Mouse (Mus musculus) C2C12 (cell line): ENCODE data around the gene Prss12. TPM values are rescaled to one million over a fixed set of nuclear protein-coding genes. Genes with fewer than 3 reads are reported as not detected.

Experiments used
- H3K27me3 ChIP-seq: one replicate; pipeline ENCODE4 v1.6.1; 2011; ENCODE audit not compliant: control insufficient read depth, insufficient read depth, insufficient read length
- H3K36me3 ChIP-seq: one replicate; pipeline ENCODE4 v1.6.1; 2011; ENCODE audit not compliant: control insufficient read depth, insufficient read depth
- H3K4me3 ChIP-seq: one replicate; pipeline ENCODE4 v1.5.1; 2011; ENCODE audit warnings: mild to moderate bottlenecking, control low read depth; ENCODE audit not compliant: poor library complexity, insufficient read depth, severe bottlenecking
- H3K79me2 ChIP-seq: one replicate; pipeline ENCODE4 v1.6.1; 2011; ENCODE audit not compliant: control insufficient read depth, insufficient read depth
- H3K79me3 ChIP-seq: one replicate; pipeline ENCODE4 v1.6.1; 2011; ENCODE audit warnings: low read depth, control low read depth
- H3ac ChIP-seq: one replicate; pipeline ENCODE3; 2011; ENCODE audit warnings: low read depth; ENCODE audit not compliant: control insufficient read depth, insufficient read length
- CEBPB ChIP-seq: IDR thresholded peaks from one replicate; pipeline ENCODE4 v1.6.1; 2011; ENCODE audit warnings: low read depth, mild to moderate bottlenecking, control low read depth, moderate library complexity
- CTCF ChIP-seq: IDR thresholded peaks from one replicate; pipeline ENCODE4 v1.5.1; 2011; ENCODE audit not compliant: control insufficient read depth, insufficient read depth, insufficient read length
- FOSL1 ChIP-seq: IDR thresholded peaks from one replicate; pipeline ENCODE4 v1.8.0; 2011; ENCODE audit warnings: mild to moderate bottlenecking, low read length; ENCODE audit not compliant: poor library complexity, insufficient read depth, severe bottlenecking
- MAX ChIP-seq: IDR thresholded peaks from one replicate; pipeline ENCODE4 v1.6.1; 2011; ENCODE audit warnings: mild to moderate bottlenecking, control low read depth
- MYOD1 ChIP-seq: IDR thresholded peaks from one replicate; pipeline ENCODE4 v1.6.1; 2011; ENCODE audit warnings: low read depth; ENCODE audit not compliant: control insufficient read depth, insufficient read length
- MYOG ChIP-seq: IDR thresholded peaks from one replicate; pipeline ENCODE4 v1.6.1; 2011; ENCODE audit not compliant: control insufficient read depth, insufficient read length; ENCODE audit errors: extremely low read depth
- USF1 ChIP-seq: IDR thresholded peaks from one replicate; pipeline ENCODE4 v1.6.1; 2011; ENCODE audit warnings: low read depth, mild to moderate bottlenecking, control low read depth, moderate library complexity
- polyA plus RNA-seq: library from polyadenylated mRNA; unstranded; fragments of >200 nt; fragmentation: generic; extraction: Trizol; gene quantifications from one replicate; pipeline ENCODE4 v1.2.1, GENCODE M21; 2012; ENCODE audit warnings: missing spikeins

The Prss12 gene
- polyA plus RNA-seq, 1 experiment = 0.30 TPM

DNA sequence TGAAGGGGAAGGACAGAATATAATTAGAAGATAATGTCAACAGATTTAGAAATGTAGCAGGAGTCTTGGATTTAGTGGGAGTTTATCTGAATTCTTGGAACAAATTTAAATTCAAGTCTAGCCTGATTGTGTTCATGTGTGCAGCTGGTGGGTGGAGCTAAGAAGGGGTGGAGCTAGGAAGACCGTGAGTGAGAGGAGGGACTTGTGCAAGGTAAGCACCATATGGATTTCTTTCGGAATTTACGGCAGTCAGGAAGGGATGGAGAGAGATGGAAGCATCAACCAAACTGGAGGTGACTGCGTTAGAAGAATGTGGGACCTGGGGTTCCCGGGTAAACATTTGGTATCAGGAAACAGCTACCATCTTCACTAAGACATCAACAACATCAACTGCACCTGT lies 68.2 kb downstream of the Prss12 start:
- Histone ChIP-seq H3K4me3 (no peak overlapping the region), H3K27me3 (no peaks in the 10 kb centered on the region), H3K79me2 (no peaks in the 10 kb centered on the region), H3ac (no peak overlapping the region), H3K36me3 (no peaks in the 10 kb centered on the region), H3K79me3 (no peaks in the 10 kb centered on the region)
- TF ChIP-seq MAX (no peak), FOSL1 (no peak), MYOD1 (no peak), MYOG (no peak), CTCF (no peak), CEBPB (no peak), USF1 (no peak)

DNA sequence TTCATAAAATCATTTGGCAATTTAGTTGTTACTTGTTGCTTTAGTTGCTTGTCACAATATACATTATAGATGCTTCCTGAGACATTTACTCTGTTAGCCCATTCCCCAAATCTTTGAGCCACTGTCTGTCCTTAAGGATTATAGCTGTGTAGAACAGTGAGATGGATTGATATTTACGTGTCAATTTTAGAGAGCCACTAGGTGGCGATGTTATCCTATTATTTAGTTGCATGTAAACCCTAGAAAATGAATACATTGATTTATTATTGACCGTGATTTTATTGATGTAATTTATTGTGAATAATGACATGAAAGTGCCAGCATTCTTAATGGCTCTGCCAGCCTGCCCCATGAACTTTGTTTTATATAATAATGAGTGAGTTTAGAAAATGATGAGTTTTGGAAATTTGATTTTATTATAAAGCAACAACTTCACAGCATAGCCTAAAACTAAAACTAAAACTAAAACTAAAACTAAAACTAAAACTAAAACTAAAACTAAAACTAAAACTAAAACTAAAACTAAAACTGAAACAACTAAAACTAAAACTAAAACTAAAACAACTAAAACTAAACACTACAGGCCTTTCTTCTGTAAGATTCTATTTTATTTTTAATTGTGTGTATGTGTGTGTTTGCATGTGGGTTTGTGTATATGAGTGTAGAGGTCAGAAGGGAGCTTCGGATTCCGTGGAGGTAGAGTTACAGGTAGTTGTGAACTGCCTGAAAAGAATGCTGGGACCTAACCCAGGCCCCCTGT lies 69.1 kb downstream of the Prss12 start:
- no peak for TF ChIP-seq CTCF
- no peak for TF ChIP-seq FOSL1
- no peak for TF ChIP-seq CEBPB
- TF ChIP-seq MYOG = no peak
- no peak for TF ChIP-seq USF1
- no peak for TF ChIP-seq MYOD1
- no peak for TF ChIP-seq MAX
- no peak overlapping the region for H3ac ChIP-seq

DNA sequence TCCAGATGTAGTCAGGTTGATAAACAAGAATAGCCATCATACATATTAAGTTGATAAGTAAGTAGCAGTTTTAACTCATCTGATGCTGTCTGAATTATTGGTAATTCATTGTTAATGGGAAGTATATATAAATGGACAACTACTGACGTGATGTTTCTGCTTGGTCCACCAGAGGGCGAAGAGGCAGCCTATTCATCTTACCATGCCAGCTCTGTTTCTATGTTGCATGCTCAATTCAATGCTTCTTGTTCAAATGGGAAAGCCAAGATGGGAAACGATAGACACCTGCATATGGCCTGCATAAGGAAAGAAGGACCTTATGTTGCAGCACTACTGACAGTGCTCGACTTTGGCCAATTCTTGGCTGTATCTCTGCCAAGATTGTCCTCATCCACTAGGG lies 70.1 kb downstream of the Prss12 start:
- TF ChIP-seq MAX (no peak), MYOD1 (no peak), USF1 (no peak), MYOG (no peak), CEBPB (no peak), FOSL1 (no peak), CTCF (no peak)
- no peaks in the 10 kb centered on the region for H3K27me3 ChIP-seq
- H3K36me3 ChIP-seq = no peaks in the 10 kb centered on the region
- no peak overlapping the region for H3K4me3 ChIP-seq
- H3ac ChIP-seq = no peak overlapping the region
- H3K79me2 ChIP-seq = no peaks in the 10 kb centered on the region
- no peaks in the 10 kb centered on the region for H3K79me3 ChIP-seq

More for the DNA sequence above, 69.1 kb downstream of the Prss12 start:
- no peaks in the 10 kb centered on the region for H3K27me3 ChIP-seq
- no peak overlapping the region for H3K4me3 ChIP-seq
- no peaks in the 10 kb centered on the region for H3K79me3 ChIP-seq
- H3K79me2 ChIP-seq = no peaks in the 10 kb centered on the region
- H3K36me3 ChIP-seq = no peaks in the 10 kb centered on the region

DNA sequence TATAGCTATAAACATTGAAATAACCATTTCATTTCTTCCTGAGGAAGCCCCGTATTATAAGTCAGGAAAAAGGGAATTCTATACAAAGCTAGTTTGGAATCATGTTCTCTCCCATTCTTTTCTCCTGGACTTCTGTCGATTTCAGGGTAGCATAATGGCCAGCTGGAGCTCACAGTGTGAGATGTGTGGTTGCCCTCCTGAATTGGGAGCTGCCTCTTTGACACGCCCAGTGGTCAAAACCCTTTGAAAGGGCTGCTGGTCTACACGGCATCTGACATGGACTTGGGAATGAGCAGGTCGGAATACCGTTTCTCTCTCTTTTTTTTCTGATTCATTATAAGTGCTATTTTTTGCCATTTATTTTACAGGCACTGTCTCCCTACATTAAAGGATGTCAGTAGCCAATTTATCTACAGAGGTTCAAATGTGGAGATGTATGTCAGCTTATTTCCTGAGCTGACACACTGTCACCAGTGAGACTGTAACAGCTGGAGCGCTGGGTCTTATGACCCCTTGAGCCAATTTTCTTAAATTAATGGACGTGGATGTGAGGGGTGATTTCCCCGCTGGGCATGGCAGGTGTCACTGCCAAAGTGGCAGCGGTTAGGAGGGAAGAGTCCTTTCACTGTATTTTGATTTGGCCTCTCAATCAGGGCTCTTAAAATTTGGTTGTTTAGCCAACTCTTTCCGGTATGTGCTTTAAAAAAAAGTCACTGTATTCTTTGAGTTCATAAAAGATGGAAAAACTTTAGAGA lies 79.8 kb downstream of the Prss12 start:
- Histone ChIP-seq H3K79me2 (no peaks in the 10 kb centered on the region), H3K27me3 (no peaks in the 10 kb centered on the region), H3ac (no peak overlapping the region), H3K36me3 (no peaks in the 10 kb centered on the region), H3K4me3 (no peak overlapping the region), H3K79me3 (no peaks in the 10 kb centered on the region)
- TF ChIP-seq MYOD1 (no peak), MYOG (no peak), MAX (no peak), CTCF (no peak), CEBPB (no peak), USF1 (no peak), FOSL1 (no peak)

DNA sequence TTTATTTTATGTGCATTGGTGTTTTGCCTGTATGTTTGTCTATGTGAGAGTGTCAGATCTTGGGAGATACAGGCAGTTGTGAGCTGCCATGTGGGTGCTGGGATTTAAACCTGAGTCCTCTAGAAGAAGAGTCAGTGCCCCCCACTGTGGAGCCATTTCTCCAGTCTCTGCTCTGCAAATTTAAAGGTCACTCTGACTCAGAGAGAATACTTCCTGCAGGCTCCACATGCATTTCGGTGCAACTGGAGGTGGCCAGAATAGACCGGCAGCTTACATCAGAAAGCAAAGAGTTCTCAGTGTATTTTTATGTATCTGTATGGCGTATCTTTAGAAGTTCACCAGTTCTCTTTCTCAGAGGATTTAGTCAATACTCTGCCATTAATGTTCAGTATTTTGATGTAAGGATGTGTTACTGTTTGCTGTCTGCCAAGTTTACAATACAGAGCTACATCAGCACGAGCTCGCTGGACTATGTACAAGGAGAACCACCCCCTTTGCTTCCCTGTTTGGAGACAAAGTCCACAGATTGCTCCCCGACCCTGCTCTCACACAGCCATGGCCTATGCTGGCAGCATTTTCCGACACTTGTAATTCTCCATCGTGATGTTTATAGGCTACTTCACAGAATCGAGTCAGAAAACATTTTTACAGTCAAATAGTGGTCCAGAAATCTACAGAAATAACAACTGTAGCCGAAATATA lies 81.2 kb downstream of the Prss12 start:
- Histone ChIP-seq H3K36me3 (no peaks in the 10 kb centered on the region), H3K79me3 (no peaks in the 10 kb centered on the region), H3ac (no peak overlapping the region), H3K4me3 (no peak overlapping the region), H3K27me3 (no peaks in the 10 kb centered on the region), H3K79me2 (no peaks in the 10 kb centered on the region)
- TF ChIP-seq MAX (no peak), MYOD1 (no peak), CTCF (no peak), FOSL1 (no peak), CEBPB (no peak), MYOG (no peak), USF1 (no peak)
